Comparison of ENCODE assay signal across 15 mouse cellular contexts in the genomic region with DNA sequence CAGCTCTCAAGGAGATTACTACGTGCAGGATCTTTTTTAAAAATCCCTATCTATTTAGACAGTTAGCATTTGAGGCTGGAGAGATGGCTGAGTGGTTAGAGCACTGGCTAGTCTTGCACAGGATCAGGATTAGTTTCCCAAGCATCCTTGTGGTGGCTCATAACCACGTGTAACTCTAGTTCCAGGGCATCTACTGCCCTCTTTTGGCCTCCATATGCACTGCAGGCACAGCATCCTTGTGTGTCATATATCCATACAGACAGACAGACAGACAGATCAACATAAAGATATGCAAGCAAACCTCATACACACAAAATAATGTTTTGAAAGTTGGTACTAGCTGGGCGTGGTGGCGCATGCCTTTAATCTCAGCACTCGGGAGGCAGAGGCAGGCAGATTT. TPM values are rescaled to one million over a fixed set of nuclear protein-coding genes. Genes with fewer than 3 reads are reported as not detected.
DNase-seq lines count a peak whose midpoint lies in the region; ATAC-seq and TF ChIP-seq lines count a peak whose summit lies in the region.
"Had no signal": no experiment of that assay in that cellular context is flagged by ENCODE, and none has a peak within 500 bp of the region (broad histone marks: within the 10 kb centered on the region; RNA-seq: fewer than 3 reads in every experiment).

No protein-coding gene starts in this region.

- no peak for TF ChIP-seq POLR2A in ES-Bruce4 (IDR thresholded peaks at IDR 0.05; ENCODE audit: insufficient read depth, low read length)

- WGBS in stomach, postnatal 0 days: 86% methylated on average over 5 of the region's 5 CpGs

- H3K9me3 ChIP-seq in ES-Bruce4 (replicated peaks; ENCODE audit: control insufficient read depth, insufficient read depth, low read length, poor library complexity, severe bottlenecking): no peaks in the 10 kb centered on the region
- H3K9me3 ChIP-seq in stomach, postnatal 0 days (ENCODE audit: control insufficient read depth, low read length): no peaks in the 10 kb centered on the region
- H3K9me3 ChIP-seq: limb, embryonic 12.5 days; stomach, embryonic 15.5 days had no signal

- DNase-seq in layer of hippocampus, adult 2 months (ENCODE audit: low spot score in 2 of 2): no peak
- no peak for DNase-seq in layer of hippocampus, adult 18-20 months (ENCODE audit: low spot score in 2 of 2)
- DNase-seq in NIH3T3 (ENCODE audit: low read depth): peak; percentile 19
- no peak for DNase-seq in stomach, postnatal 0 days (ENCODE audit: low spot score)
- DNase-seq: kidney, postnatal 36 days had no signal

- H3K27me3 ChIP-seq in ES-Bruce4 (ENCODE audit: control insufficient read depth, insufficient read depth, low read length, poor library complexity, severe bottlenecking): no peaks in the 10 kb centered on the region; the same call in 1 of the 2 replicates
- H3K27me3 ChIP-seq in stomach, postnatal 0 days (ENCODE audit: control insufficient read depth, insufficient read depth, low read length): no peaks in the 10 kb centered on the region
- H3K27me3 ChIP-seq: limb, embryonic 12.5 days; stomach, embryonic 15.5 days had no signal

- no peak overlapping the region for H3K27ac ChIP-seq in layer of hippocampus, adult 2 months
- no peak overlapping the region for H3K27ac ChIP-seq in ES-Bruce4 (ENCODE audit: insufficient read depth, low read length)
- no peak overlapping the region for H3K27ac ChIP-seq in stomach, postnatal 0 days (replicated peaks)
- H3K27ac ChIP-seq: hindbrain, postnatal 0 days; limb, embryonic 12.5 days; macrophage; stomach, embryonic 15.5 days had no signal

- H3K4me3 ChIP-seq in layer of hippocampus, adult 2 months: no peak overlapping the region
- H3K4me3 ChIP-seq in ES-Bruce4 (ENCODE audit: low read depth, low read length): no peak overlapping the region
- H3K4me3 ChIP-seq in stomach, postnatal 0 days (ENCODE audit: low read depth, low read length): no peak overlapping the region
- H3K4me3 ChIP-seq: limb, embryonic 12.5 days; myocyte; stomach, embryonic 15.5 days had no signal

- H3K4me1 ChIP-seq in ES-Bruce4 (ENCODE audit: control insufficient read depth, insufficient read depth, low read length): no peaks in the 10 kb centered on the region
- no peaks in the 10 kb centered on the region for H3K4me1 ChIP-seq in stomach, postnatal 0 days (replicated peaks; ENCODE audit: control insufficient read depth, insufficient read depth)
- H3K4me1 ChIP-seq: stomach, embryonic 15.5 days had no signal

- no peaks in the 10 kb centered on the region for H3K36me3 ChIP-seq in ES-Bruce4 (ENCODE audit: control insufficient read depth, insufficient read depth, low read length, poor library complexity, severe bottlenecking)
- H3K36me3 ChIP-seq in stomach, postnatal 0 days (ENCODE audit: control insufficient read depth, insufficient read depth, low read length): no peaks in the 10 kb centered on the region
- H3K36me3 ChIP-seq: limb, embryonic 12.5 days; stomach, embryonic 15.5 days had no signal

- no peak overlapping the region for H3K4me2 ChIP-seq in stomach, postnatal 0 days (replicated peaks; ENCODE audit: low read depth)
- H3K4me2 ChIP-seq: heart, embryonic 11.5 days; limb, embryonic 12.5 days; stomach, embryonic 15.5 days had no signal

- TF ChIP-seq EP300 in ES-Bruce4 (IDR thresholded peaks at IDR 0.05; ENCODE audit: insufficient read depth, low read depth, low read length): no peak
- TF ChIP-seq EP300 in stomach, postnatal 0 days (optimal IDR thresholded peaks at IDR 0.05): no peak

- TF ChIP-seq CTCF in layer of hippocampus, adult 2 months (conservative IDR thresholded peaks at IDR 0.05): peak; percentile 42
- peak; percentile 27 for TF ChIP-seq CTCF in ES-Bruce4 (IDR thresholded peaks at IDR 0.05; ENCODE audit: low read depth, low read length)
- TF ChIP-seq CTCF in stomach, postnatal 0 days (IDR thresholded peaks at IDR 0.05; ENCODE audit: low read depth): peak; percentile 47

- ATAC-seq in stomach, postnatal 0 days (ENCODE audit: low FRiP score, low TSS enrichment): no peak
- ATAC-seq in megakaryocyte progenitor cell, adult 5-6 weeks (replicated peaks; ENCODE audit: poor library complexity): no peak
- ATAC-seq in monocyte, adult 5-6 weeks (replicated peaks; ENCODE audit: insufficient number of reproducible peaks, low FRiP score, low TSS enrichment, poor library complexity, severe bottlenecking): no peak
- ATAC-seq: forebrain, embryonic 16.5 days; hindbrain, postnatal 0 days had no signal

- no peak overlapping the region for H3K9ac ChIP-seq in ES-Bruce4 (ENCODE audit: low read depth, poor library complexity, severe bottlenecking)
- H3K9ac ChIP-seq in stomach, postnatal 0 days (ENCODE audit: low read length): no peak overlapping the region
- H3K9ac ChIP-seq: limb, embryonic 12.5 days; stomach, embryonic 15.5 days had no signal

RNA-seq across cellular contexts. Expression of gene Zfp280d, which starts 53.3 kb away (rescaled TPM):
- 10 to 100 TPM; 50.5 to 56.2 TPM for total RNA-seq in layer of hippocampus, adult 2 months (2021)
- total RNA-seq in layer of hippocampus, adult 18-20 months (2021): 10 to 100 TPM; 45.7 to 52.6 TPM
- polyA plus RNA-seq in ES-Bruce4 (2011; ENCODE audit: insufficient read depth, insufficient read length, low read depth, missing spikeins): 68.6 and 72.7 TPM in 2 replicates
- 11.4 and 12.0 TPM in 2 replicates for polyA plus RNA-seq in stomach, postnatal 0 days (2015; fragmentation: Nextera tagmentation; extraction: Ambion mirVana)
- 82.2 and 101 TPM in 2 replicates for total RNA-seq in megakaryocyte progenitor cell, adult 5-6 weeks (2015)
- 40.6 and 59.9 TPM in 2 replicates for total RNA-seq in megakaryocyte progenitor cell, adult 5-6 weeks (2017)
- total RNA-seq in monocyte, adult 5-6 weeks (2017): 35.3 to 65.8 TPM (median 39.4 TPM) in 3 replicates
